Mouse (Mus musculus) small intestine, adult 2 months (tissue): ENCODE measurements around the gene Dkkl1. TPM values are rescaled to one million over a fixed set of nuclear protein-coding genes. Genes with fewer than 3 reads are reported as not detected.

ENCODE experiments used
- H3K27ac ChIP-seq: fragments of 200-500 bp; 2 replicates; pipeline ENCODE4 v1.5.1; 2012; ENCODE audit warnings: low read depth, low read length, control low read depth, inconsistent platforms; ENCODE audit not compliant: insufficient read depth
- H3K27me3 ChIP-seq: fragments of 200-500 bp; 2 replicates; pipeline ENCODE4 v1.6.1; 2012; ENCODE audit warnings: mild to moderate bottlenecking, moderate library complexity, low read length, inconsistent platforms; ENCODE audit not compliant: control insufficient read depth, insufficient read depth
- H3K36me3 ChIP-seq: fragments of 200-500 bp; 2 replicates; pipeline ENCODE4 v1.6.1; 2012; ENCODE audit warnings: mild to moderate bottlenecking, low read length, control low read depth, inconsistent platforms; ENCODE audit not compliant: control insufficient read depth, insufficient read depth
- H3K4me1 ChIP-seq: fragments of 200-500 bp; 2 replicates; pipeline ENCODE4 v1.6.1; 2012; ENCODE audit warnings: low read length, inconsistent platforms, mixed read lengths; ENCODE audit not compliant: control insufficient read depth, insufficient read depth, insufficient read length
- H3K4me3 ChIP-seq: fragments of 200-500 bp; 2 replicates; pipeline ENCODE4 v1.5.1; 2012; ENCODE audit warnings: low read depth, mild to moderate bottlenecking, control low read depth, inconsistent platforms, low read length, moderate library complexity
- CTCF ChIP-seq: fragments of 200-500 bp; IDR thresholded peaks from 2 replicates; pipeline ENCODE4 v1.5.1; 2012; ENCODE audit warnings: low read depth, mild to moderate bottlenecking, control low read depth, inconsistent platforms, low read length, moderate library complexity, mixed read lengths; ENCODE audit not compliant: insufficient replicate concordance, insufficient read length; ENCODE audit errors: extremely low read depth
- POLR2A ChIP-seq: fragments of 200-500 bp; IDR thresholded peaks from 2 replicates; pipeline ENCODE4 v1.6.1; 2012; ENCODE audit warnings: low read depth, mild to moderate bottlenecking, control low read depth, inconsistent platforms, low read length, moderate library complexity
- WGBS: fragments of 180-500 bp; shearing (Covaris S2); methylation state at CpG from one replicate; pipeline ENCODE4 v1.1.7; 2018; 5-methylcytosine and 5-hydroxymethylcytosine counted together
- polyA plus RNA-seq: library from polyadenylated mRNA; depleted of rRNA; stranded (reverse); fragments of >200 nt; gene quantifications from 2 replicates; pipeline ENCODE4 v1.2.3, GENCODE M21; 2012; rRNA removed

Gene Dkkl1
- polyA plus RNA-seq, 1 experiment, result 0.24 TPM

GRCm38 (mm10) chr7:45160316-45160800, 51.6 kb downstream of the Dkkl1 start:
- Histone ChIP-seq H3K36me3 (0 out of 2 replicates have a peak, but pooled peaks cover 2% of the 10 kb centered on the region), H3K27ac (no peak overlapping the region), H3K27me3 (peaks cover 20% of the 10 kb centered on the region), H3K4me1 (no peaks in the 10 kb centered on the region; the same call in none of the 2 replicates), H3K4me3 (no peak overlapping the region)
- 94% methylated on average over 6 of the region's 6 CpGs for WGBS
- TF ChIP-seq CTCF (no peak), POLR2A (no peak)

GRCm38 (mm10) chr7:45158991-45159390, 53.0 kb downstream of the Dkkl1 start:
- 0 out of 2 replicates have a peak, but pooled peaks cover 2% of the 10 kb centered on the region for H3K36me3 ChIP-seq
- no peak overlapping the region for H3K27ac ChIP-seq
- no peak overlapping the region for H3K4me3 ChIP-seq
- peaks cover 4% of the 10 kb centered on the region for H3K4me1 ChIP-seq
- TF ChIP-seq CTCF, result no peak
- TF ChIP-seq POLR2A, result no peak
- 92% methylated on average over 6 of the region's 6 CpGs for WGBS
- H3K27me3 ChIP-seq, result peaks cover 6% of the 10 kb centered on the region

Other genes with a start within 250 kb of the Dkkl1 start
- gene Cpt1c, start 237.3 kb downstream of the Dkkl1 start, polyA plus RNA-seq, result 5.2 and 7.6 TPM in 2 replicates
- 50.0 and 68.6 TPM in 2 replicates for gene Prmt1, start 225.6 kb downstream of the Dkkl1 start, polyA plus RNA-seq
- 52.9 and 91.0 TPM in 2 replicates for gene Irf3, start 214.5 kb downstream of the Dkkl1 start, polyA plus RNA-seq
- gene Bcl2l12, start 213.4 kb downstream of the Dkkl1 start, polyA plus RNA-seq, result 10.1 and 16.3 TPM in 2 replicates
- 39.8 and 73.0 TPM in 2 replicates for gene Scaf1, start 195.8 kb downstream of the Dkkl1 start, polyA plus RNA-seq
- gene Rras, start 194.2 kb downstream of the Dkkl1 start, polyA plus RNA-seq, result 49.3 and 67.9 TPM in 2 replicates
- 8.1 and 13.2 TPM in 2 replicates for gene Prr12, start 159.3 kb downstream of the Dkkl1 start, polyA plus RNA-seq
- 39.3 and 92.7 TPM in 2 replicates for gene Nosip, start 149.7 kb downstream of the Dkkl1 start, polyA plus RNA-seq
- 81.7 and 172 TPM in 2 replicates for gene Prrg2, start 149.5 kb downstream of the Dkkl1 start, polyA plus RNA-seq
- 40.0 and 49.9 TPM in 2 replicates for gene Rcn3, start 119.9 kb downstream of the Dkkl1 start, polyA plus RNA-seq
- gene Fcgrt, start 108.3 kb downstream of the Dkkl1 start, polyA plus RNA-seq, result 47.9 and 78.3 TPM in 2 replicates
- 159 and 207 TPM in 2 replicates for gene Rps11, start 87.7 kb downstream of the Dkkl1 start, polyA plus RNA-seq
- 1,193 and 1,266 TPM in 2 replicates for gene Rpl13a, start 83.4 kb downstream of the Dkkl1 start, polyA plus RNA-seq
- 1.5 TPM in 1 of 2 replicates, not detected in the other for gene Gm45713, start 75.9 kb downstream of the Dkkl1 start, polyA plus RNA-seq
- gene Flt3l, start 75.7 kb downstream of the Dkkl1 start, polyA plus RNA-seq, result 22.1 and 45.8 TPM in 2 replicates
- gene Pih1d1, start 57.8 kb downstream of the Dkkl1 start, polyA plus RNA-seq, result 25.3 and 48.5 TPM in 2 replicates
- 133 and 253 TPM in 2 replicates for gene Aldh16a1, start 57.6 kb downstream of the Dkkl1 start, polyA plus RNA-seq
- 0.03 and 0.09 TPM in 2 replicates for gene Slc17a7, start 48.2 kb downstream of the Dkkl1 start, polyA plus RNA-seq
- not detected in 2 replicates for gene Gfy, start 32.6 kb downstream of the Dkkl1 start, polyA plus RNA-seq
- gene Pth2, start 31.2 kb downstream of the Dkkl1 start, polyA plus RNA-seq, result not detected in 2 replicates
- not detected in 2 replicates for gene Ccdc155, start 7.3 kb downstream of the Dkkl1 start, polyA plus RNA-seq
- 8.0 and 32.2 TPM in 2 replicates for gene Tead2, start 3.6 kb upstream of the Dkkl1 start, polyA plus RNA-seq
- gene Cd37, start 27.0 kb upstream of the Dkkl1 start, polyA plus RNA-seq, result 33.4 and 63.6 TPM in 2 replicates
- gene Slc6a16, start 28.9 kb upstream of the Dkkl1 start, polyA plus RNA-seq, result not detected in 2 replicates
- gene Slc6a21, start 65.4 kb upstream of the Dkkl1 start, polyA plus RNA-seq, result not detected in 2 replicates
- gene Trpm4, start 121.6 kb upstream of the Dkkl1 start, polyA plus RNA-seq, result 101 and 257 TPM in 2 replicates
- gene Hrc, start 123.1 kb upstream of the Dkkl1 start, polyA plus RNA-seq, result 0.14 and 0.46 TPM in 2 replicates
- gene Ppfia3, start 154.9 kb upstream of the Dkkl1 start, polyA plus RNA-seq, result 15.4 and 63.9 TPM in 2 replicates
- 2.9 and 4.0 TPM in 2 replicates for gene Lin7b, start 158.4 kb upstream of the Dkkl1 start, polyA plus RNA-seq
- gene Snrnp70, start 183.6 kb upstream of the Dkkl1 start, polyA plus RNA-seq, result 73.2 and 122 TPM in 2 replicates
- gene Kcna7, start 193.5 kb upstream of the Dkkl1 start, polyA plus RNA-seq, result 0.04 TPM in 1 of 2 replicates, not detected in the other
- 0.13 and 0.28 TPM in 2 replicates for gene Ntf5, start 201.5 kb upstream of the Dkkl1 start, polyA plus RNA-seq
- gene Lhb, start 208.7 kb upstream of the Dkkl1 start, polyA plus RNA-seq, result 0.66 TPM in 1 of 2 replicates, not detected in the other
- 9.5 and 9.6 TPM in 2 replicates for gene Gys1, start 222.7 kb upstream of the Dkkl1 start, polyA plus RNA-seq
- 22.3 and 54.3 TPM in 2 replicates for gene Ruvbl2, start 225.9 kb upstream of the Dkkl1 start, polyA plus RNA-seq
- gene Ftl1, start 247.7 kb upstream of the Dkkl1 start, polyA plus RNA-seq, result 1,857 and 2,336 TPM in 2 replicates